Mouse (Mus musculus): ENCODE measurements around the gene Rdh19.

GRCm38 (mm10) chr10:127896705-127897104, 47.0 kb downstream of the Rdh19 start:
- TF ChIP-seq POLR2A (IDR thresholded peaks at IDR 0.05; ENCODE audit: insufficient read depth, low read depth, low read length) = no peak
- TF ChIP-seq CTCF (IDR thresholded peaks at IDR 0.05; ENCODE audit: insufficient read depth, low read depth, low read length) = no peak

Measured in olfactory bulb, adult 2 months (tissue).